Mouse (Mus musculus): ENCODE results near the gene Tmem135. TPM values are rescaled to one million over a fixed set of nuclear protein-coding genes. Genes with fewer than 3 reads are reported as not detected.
"Not testable (repeated sequence)": the region's sequence is repeated elsewhere in the genome, so short reads cannot be mapped to it uniquely, and the experiment has no call there.

Tmem135 gene
- total and polyA plus RNA-seq, 3 experiments: 18.0 to 31.0 (median 30.0) TPM

DNA sequence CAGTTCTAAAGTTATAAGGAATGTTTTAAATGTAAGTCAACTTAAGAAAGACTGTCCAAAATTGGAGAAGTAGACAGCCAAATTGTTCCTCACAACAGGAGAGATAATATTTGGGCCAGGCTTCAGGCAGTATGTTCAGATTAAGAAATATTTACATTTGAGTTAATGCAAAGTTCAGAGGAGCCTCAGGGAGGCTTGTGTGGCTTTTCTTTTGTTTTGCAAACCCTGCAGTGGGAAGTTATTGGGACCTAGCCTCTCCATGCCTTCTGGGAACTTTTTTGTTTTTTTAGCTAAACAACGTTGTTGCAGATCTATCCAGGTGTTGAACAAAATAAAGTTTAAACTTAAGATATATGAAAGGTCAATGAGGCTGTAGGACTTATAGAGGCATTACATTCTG lies 84.7 kb downstream of the Tmem135 start:
- no peaks in the 10 kb centered on the region for H3K4me1 ChIP-seq (ENCODE audit: control insufficient read depth in 1 of 2, insufficient read depth in 2 of 2)
- H3K9me3 ChIP-seq (replicated peaks; ENCODE audit: low read length): no peaks in the 10 kb centered on the region
- no peak for TF ChIP-seq BHLHE40 (IDR thresholded peaks at IDR 0.05; ENCODE audit: low read depth, low read length)
- no peak for TF ChIP-seq HCFC1 (IDR thresholded peaks at IDR 0.05; ENCODE audit: low read depth, low read length)
- no peak for TF ChIP-seq ZNF384 (IDR thresholded peaks at IDR 0.05; ENCODE audit: low read depth, low read length)
- no peak for TF ChIP-seq JUN (IDR thresholded peaks at IDR 0.05; ENCODE audit: insufficient read depth, low read depth, low read length)
- no peak for TF ChIP-seq RCOR1 (conservative IDR thresholded peaks at IDR 0.05; ENCODE audit: low read depth, low read length)
- no peak for TF ChIP-seq MAX (IDR thresholded peaks at IDR 0.05; ENCODE audit: low read length)
- no peak for TF ChIP-seq SMC3 (IDR thresholded peaks at IDR 0.05; ENCODE audit: low read depth, low read length)
- TF ChIP-seq TCF12 (IDR thresholded peaks at IDR 0.05; ENCODE audit: low read depth, low read length): no peak
- TF ChIP-seq ELF1 (IDR thresholded peaks at IDR 0.05; ENCODE audit: low read depth, low read length): no peak
- TF ChIP-seq RAD21 (IDR thresholded peaks at IDR 0.05; ENCODE audit: low read depth, low read length): no peak
- no peak for TF ChIP-seq TBP (conservative IDR thresholded peaks at IDR 0.05; ENCODE audit: low read depth, low read length)
- TF ChIP-seq USF2 (conservative IDR thresholded peaks at IDR 0.05; ENCODE audit: low read depth, low read length): no peak
- peaks cover 0 to 17% of the 10 kb centered on the region in 2 experiments for H3K36me3 ChIP-seq (replicated peaks in 1 of 2; ENCODE audit: control insufficient read depth in 1 of 2, insufficient read depth in 1 of 2, low read length in 1 of 2)
- no peaks in the 10 kb centered on the region for H3K27me3 ChIP-seq (replicated peaks)
- H3K9ac ChIP-seq (ENCODE audit: insufficient read depth, low read depth): no peak overlapping the region
- no peak overlapping the region for H3K27ac ChIP-seq (ENCODE audit: insufficient read depth, low read depth)
- peaks cover 4% of the 10 kb centered on the region; the same call in 1 of the 2 replicates for H3K79me2 ChIP-seq (replicated peaks; ENCODE audit: control insufficient read depth, extremely low read depth, insufficient read depth, poor library complexity, severe bottlenecking)
- H3K4me3 ChIP-seq (replicated peaks in 1 of 3; ENCODE audit: low read depth in 2 of 3, low read length in 2 of 3, poor library complexity in 1 of 3): no peak overlapping the region
- no peak overlapping the region for H3K4me2 ChIP-seq (ENCODE audit: insufficient read depth, low read depth, poor library complexity, severe bottlenecking)
- dilution Hi-C loops (cut with MboI; ENCODE audit: extremely low pct_ligation_motif_present, extremely low pct_unique_long_range_greater_than_20kb, low sequenced_read_pairs): no loop called here
- DNase-seq (ENCODE audit: extremely low read depth): no peak
- in situ Hi-C loops (cut with MboI; ENCODE audit: low pct_ligation_motif_present, low pct_unique_long_range_greater_than_20kb, low sequenced_read_pairs): no loop called here

DNA sequence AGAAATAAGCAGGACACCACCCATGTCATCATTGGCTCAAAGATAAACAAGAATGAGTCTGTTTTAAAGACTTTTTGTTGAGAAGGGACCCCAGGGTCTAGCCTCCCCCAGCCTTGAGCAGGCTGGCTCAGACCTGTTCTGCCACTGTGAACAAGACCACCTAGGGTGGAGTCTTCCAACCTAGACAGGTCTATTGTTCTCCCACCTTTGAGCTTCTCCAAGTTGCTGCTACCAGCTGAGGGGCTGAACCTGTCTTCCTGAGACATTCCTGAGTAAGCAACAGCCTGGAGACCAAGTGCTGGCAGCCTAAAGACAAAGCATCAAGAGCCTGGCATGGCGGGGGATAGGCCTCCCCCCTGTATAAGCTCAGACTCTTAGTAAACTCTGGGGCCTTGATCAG lies 86.9 kb downstream of the Tmem135 start:
- H3K4me2 ChIP-seq (ENCODE audit: insufficient read depth, low read depth, poor library complexity, severe bottlenecking); H3K4me1 ChIP-seq (ENCODE audit: control insufficient read depth in 1 of 2, insufficient read depth in 2 of 2); H3K4me3 ChIP-seq (replicated peaks in 1 of 3; ENCODE audit: low read depth in 2 of 3, low read length in 2 of 3, poor library complexity in 1 of 3); H3K9ac ChIP-seq (ENCODE audit: insufficient read depth, low read depth); H3K79me2 ChIP-seq (replicated peaks; ENCODE audit: control insufficient read depth, extremely low read depth, insufficient read depth, poor library complexity, severe bottlenecking); DNase-seq (ENCODE audit: extremely low read depth); H3K27me3 ChIP-seq (replicated peaks); dilution Hi-C loops (cut with MboI; ENCODE audit: extremely low pct_ligation_motif_present, extremely low pct_unique_long_range_greater_than_20kb, low sequenced_read_pairs); H3K27ac ChIP-seq (ENCODE audit: insufficient read depth, low read depth); in situ Hi-C loops (cut with MboI; ENCODE audit: low pct_ligation_motif_present, low pct_unique_long_range_greater_than_20kb, low sequenced_read_pairs); H3K9me3 ChIP-seq (replicated peaks; ENCODE audit: low read length): not testable (repeated sequence)
- H3K36me3 ChIP-seq (replicated peaks in 1 of 2; ENCODE audit: control insufficient read depth in 1 of 2, insufficient read depth in 1 of 2, low read length in 1 of 2): peaks cover 0 to 22% of the 10 kb centered on the region in 2 experiments

- no peak overlapping the region for H3K27ac ChIP-seq (ENCODE audit: insufficient read depth, low read depth)
- TF ChIP-seq UBTF (IDR thresholded peaks at IDR 0.05; ENCODE audit: low read depth, low read length) (no peak), POLR2AphosphoS2 (IDR thresholded peaks at IDR 0.05; ENCODE audit: low read depth, low read length) (no peak), MEF2A (IDR thresholded peaks at IDR 0.05; ENCODE audit: borderline replicate concordance, low read depth, low read length) (no peak), TBP (conservative IDR thresholded peaks at IDR 0.05; ENCODE audit: low read depth, low read length) (no peak), POLR2A (IDR thresholded peaks at IDR 0.05; ENCODE audit: low read depth, low read length) (no peak), RCOR1 (conservative IDR thresholded peaks at IDR 0.05; ENCODE audit: low read depth, low read length) (no peak), EP300 (IDR thresholded peaks at IDR 0.05; ENCODE audit: low read length) (no peak), HCFC1 (IDR thresholded peaks at IDR 0.05; ENCODE audit: low read depth, low read length) (no peak), ZC3H11A (IDR thresholded peaks at IDR 0.05; ENCODE audit: low read depth, low read length) (no peak), NELFE (IDR thresholded peaks at IDR 0.05; ENCODE audit: low read depth, low read length) (no peak), JUND (conservative IDR thresholded peaks at IDR 0.05; ENCODE audit: low read depth, low read length) (no peak), SMC3 (IDR thresholded peaks at IDR 0.05; ENCODE audit: low read depth, low read length) (no peak), USF2 (conservative IDR thresholded peaks at IDR 0.05; ENCODE audit: low read depth, low read length) (no peak), GABPA (IDR thresholded peaks at IDR 0.05; ENCODE audit: insufficient replicate concordance, low read depth, low read length) (no peak), ELF1 (IDR thresholded peaks at IDR 0.05; ENCODE audit: low read depth, low read length) (no peak), BHLHE40 (IDR thresholded peaks at IDR 0.05; ENCODE audit: low read depth, low read length) (no peak), SIN3A (IDR thresholded peaks at IDR 0.05; ENCODE audit: low read length) (no peak)
- H3K9ac ChIP-seq (ENCODE audit: insufficient read depth, low read depth): no peak overlapping the region
- no peak overlapping the region for H3K4me2 ChIP-seq (ENCODE audit: insufficient read depth, low read depth, poor library complexity, severe bottlenecking)
- no peaks in the 10 kb centered on the region for H3K4me1 ChIP-seq (ENCODE audit: control insufficient read depth in 1 of 2, insufficient read depth in 2 of 2)
- H3K4me3 ChIP-seq (replicated peaks in 1 of 3; ENCODE audit: low read depth in 2 of 3, low read length in 2 of 3, poor library complexity in 1 of 3): no peak overlapping the region
- 0 out of 2 replicates have a peak, but pooled peaks cover 2% of the 10 kb centered on the region for H3K79me2 ChIP-seq (replicated peaks; ENCODE audit: control insufficient read depth, extremely low read depth, insufficient read depth, poor library complexity, severe bottlenecking)
- dilution Hi-C loops (cut with MboI; ENCODE audit: extremely low pct_ligation_motif_present, extremely low pct_unique_long_range_greater_than_20kb, low sequenced_read_pairs) (no loop called here), in situ Hi-C loops (cut with MboI; ENCODE audit: low pct_ligation_motif_present, low pct_unique_long_range_greater_than_20kb, low sequenced_read_pairs) (no loop called here)
- no peaks in the 10 kb centered on the region for H3K27me3 ChIP-seq (replicated peaks)
- H3K36me3 ChIP-seq (replicated peaks in 1 of 2; ENCODE audit: control insufficient read depth in 1 of 2, insufficient read depth in 1 of 2, low read length in 1 of 2): peaks cover 0 to 29% of the 10 kb centered on the region in 2 experiments
- DNase-seq (ENCODE audit: extremely low read depth): no peak
- H3K9me3 ChIP-seq (replicated peaks; ENCODE audit: low read length): peaks cover 6% of the 10 kb centered on the region
Measured at GRCm38 (mm10) chr7:89316112-89316511, 87.9 kb downstream of the Tmem135 start.

All from CH12.LX (cell line).